Comparison of ENCODE assay signal across 9 mouse cellular contexts in genomic region chr10:64039760-64040535, GRCm38 (mm10). TPM values are rescaled to one million over a fixed set of nuclear protein-coding genes. Genes with fewer than 3 reads are reported as not detected.
DNase-seq lines count a peak whose midpoint lies in the region; ATAC-seq lines count a peak whose summit lies in the region.
"Had no signal": no experiment of that assay in that cellular context is flagged by ENCODE, and none has a peak within 500 bp of the region (broad histone marks: within the 10 kb centered on the region; RNA-seq: fewer than 3 reads in every experiment).

No protein-coding gene starts in this region.

- H3K4me3 ChIP-seq in kidney, embryonic 15.5 days (replicated peaks): no peak overlapping the region

- intact Hi-C loops in left cerebral cortex, postnatal 14 days (cut with DNase I): no loop called here

- no peak for ATAC-seq in kidney, embryonic 15.5 days (replicated peaks; ENCODE audit: low FRiP score)

- 0 out of 2 replicates have a peak, but pooled peaks cover 3% of the 10 kb centered on the region for H3K4me1 ChIP-seq in kidney, embryonic 15.5 days

- H3K36me3 ChIP-seq in kidney, embryonic 15.5 days: no peaks in the 10 kb centered on the region

- no peak overlapping the region for H3K4me2 ChIP-seq in kidney, embryonic 15.5 days

- no peaks in the 10 kb centered on the region for H3K27me3 ChIP-seq in kidney, embryonic 15.5 days
- H3K27me3 ChIP-seq: CH12.LX had no signal

- no peak overlapping the region for H3K27ac ChIP-seq in kidney, embryonic 15.5 days

- peak; percentile 22 for DNase-seq in kidney, postnatal 10 days
- peak; percentile 80 for DNase-seq in cerebellum, adult 8-10 months
- peak; percentile 56 for DNase-seq in gastrocnemius, postnatal 25 days
- peak; percentile 26 to 40 for DNase-seq in left cerebral cortex, postnatal 14 days (ENCODE audit: low spot score in 2 of 2)
- no peak for DNase-seq in thymus, adult 18-20 months
- DNase-seq in spleen, postnatal 14 days (ENCODE audit: low spot score in 2 of 2): no peak
- no peak for DNase-seq in B cell, adult 2 months

- whole genome bisulfite sequencing in kidney, embryonic 15.5 days: 63% methylated on average over 17 of the region's 17 CpGs

- H3K9ac ChIP-seq in kidney, embryonic 15.5 days: no peak overlapping the region

- H3K9me3 ChIP-seq in kidney, embryonic 15.5 days (replicated peaks): no peaks in the 10 kb centered on the region

RNA-seq across cellular contexts. Expression of gene Lrrtm3, which starts 50.1 kb away (rescaled TPM):
- polyA plus RNA-seq in kidney, embryonic 15.5 days (2015; fragmentation: Nextera tagmentation; extraction: Ambion mirVana): 0.61 and 0.71 TPM in 2 replicates
- under 1 TPM in 1 of 2 experiments, not detected in 1; 0.19 TPM for total RNA-seq in gastrocnemius, postnatal 25 days (2021)
- total RNA-seq in left cerebral cortex, postnatal 14 days (2021): 10 to 100 TPM; 73.2 to 76.7 TPM
- total RNA-seq: CH12.LX had no signal

Comparison
In these comparisons a context has a peak if more than half of its experiments do, and no peak if none do; other contexts are left out.
1. DNase-seq: peak in kidney, postnatal 10 days (single experiment), cerebellum, adult 8-10 months (single experiment), gastrocnemius, postnatal 25 days (single experiment) and left cerebral cortex, postnatal 14 days (2 of 2); none in thymus, adult 18-20 months (0 of 2), spleen, postnatal 14 days (0 of 2) and B cell, adult 2 months (0 of 2).
2. RNA of gene Lrrtm3, which starts 50.1 kb away (total RNA-seq): 73.2 to 76.7 TPM in left cerebral cortex, postnatal 14 days; 0.19 TPM in gastrocnemius, postnatal 25 days; every median in the first group is over 10 times any median in the second.